Mouse (Mus musculus) T-helper 17 cell (primary cell): Measurements from ENCODE around the gene Rbm15b.

Experiments used
- in situ Hi-C, 2 experiments: fragments of 300-600 bp; cut with MboI, MseI; formaldehyde crosslinking; loops; 1 replicate in 1 of 2; 2 replicates in 1 of 2; pipeline ENCODE4 v1.15.1; 2025; ENCODE audit warnings: high pct_unique_total_duplicates in 2 of 2

Gene Rbm15b

GRCm38 (mm10) chr9:106885901-106886731, 1.1 kb downstream of the Rbm15b start:
- in situ Hi-C loops: loop anchor here (5.0 to 25.0 kb wide), 4 partner anchors 214 to 1899 kb away; partner anchors contain the start of genes Ip6k2 (in 1 of the 2), Ppm1m (in 1 of the 2) and Slc25a20 (in 1 of the 2)

- in situ Hi-C loops: loop anchor here (5.0 to 25.0 kb wide), 5 partner anchors 198 to 1900 kb away; partner anchors contain the start of genes Ip6k2 (in 1 of the 2), Ppm1m (in 1 of the 2), Slc25a20 (in 1 of the 2) and Tex264 (in 1 of the 2)
Observed at GRCm38 (mm10) chr9:106884996-106885900, 2.0 kb downstream of the Rbm15b start.

- in situ Hi-C loops: loop anchor here in 1 of 2 experiments (5.0 to 25.0 kb wide), 4 partner anchors 197 to 1900 kb away; partner anchors contain the start of genes Ip6k2, Ppm1m, Slc25a20 and Tex264
Observed at GRCm38 (mm10) chr9:106884306-106884705, 2.9 kb downstream of the Rbm15b start.

- in situ Hi-C loops: loop anchor here in 1 of 2 experiments (5.0 to 25.0 kb wide), 4 partner anchors 196 to 1902 kb away; partner anchors contain the start of genes Ip6k2, Ppm1m, Slc25a20 and Tex264
Observed at GRCm38 (mm10) chr9:106883085-106883484, 4.1 kb downstream of the Rbm15b start.

- in situ Hi-C loops: loop anchor here in 1 of 2 experiments (5.0 to 25.0 kb wide), 4 partner anchors 195 to 1903 kb away; partner anchors contain the start of genes Ip6k2, Ppm1m, Slc25a20 and Tex264
Observed at GRCm38 (mm10) chr9:106882176-106882575, 5.1 kb downstream of the Rbm15b start.

- in situ Hi-C loops: loop anchor here in 1 of 2 experiments (5.0 to 25.0 kb wide), 4 partner anchors 194 to 1904 kb away; partner anchors contain the start of genes Ip6k2, Ppm1m, Slc25a20 and Tex264
Observed at GRCm38 (mm10) chr9:106881071-106881755, 6.0 kb downstream of the Rbm15b start.

- in situ Hi-C loops: loop anchor here in 1 of 2 experiments (5.0 to 25.0 kb wide), 2 partner anchors 42 to 692 kb away; partner anchors contain the start of gene Ppm1m
Observed at GRCm38 (mm10) chr9:106879471-106879870, 7.8 kb downstream of the Rbm15b start.

GRCm38 (mm10) chr9:106876666-106877065, 10.6 kb downstream of the Rbm15b start:
- in situ Hi-C loops: loop anchor here in 1 of 2 experiments (5.0 to 25.0 kb wide), 2 partner anchors 39 to 689 kb away; partner anchors contain the start of gene Ppm1m

- in situ Hi-C loops: loop anchor here (5.0 to 25.0 kb wide), 2 partner anchors 42 to 863 kb away; no protein-coding TSS in a partner anchor
Observed at GRCm38 (mm10) chr9:106874216-106874615, 13.0 kb downstream of the Rbm15b start.

GRCm38 (mm10) chr9:106858036-106858435, 29.2 kb downstream of the Rbm15b start:
- in situ Hi-C loops: loop anchor here in 1 of 2 experiments (25.0 kb wide), 1 partner anchor 879 kb away; no protein-coding TSS in a partner anchor

- in situ Hi-C loops: loop anchor here in 1 of 2 experiments (25.0 kb wide), 1 partner anchor 881 kb away; no protein-coding TSS in a partner anchor
Observed at GRCm38 (mm10) chr9:106856664-106857063, 30.6 kb downstream of the Rbm15b start.

- in situ Hi-C loops: loop anchor here (25.0 kb wide), 2 partner anchors 1195 to 1695 kb away; partner anchors contain the start of gene Gmppb (in 1 of the 2)
Observed at GRCm38 (mm10) chr9:106842800-106843199, 44.4 kb downstream of the Rbm15b start.

GRCm38 (mm10) chr9:106840569-106840968, 46.7 kb downstream of the Rbm15b start:
- in situ Hi-C loops: loop anchor here (25.0 kb wide), 2 partner anchors 1197 to 1697 kb away; partner anchors contain the start of gene Gmppb (in 1 of the 2)
